Mouse (Mus musculus): ENCODE results near the gene Mesp2. TPM values are rescaled to one million over a fixed set of nuclear protein-coding genes. Genes with fewer than 3 reads are reported as not detected.

The Mesp2 gene
- polyA plus RNA-seq (2014; fragmentation: Nextera tagmentation; extraction: Ambion mirVana), result 0.55 and 1.2 TPM in 2 replicates

DNA sequence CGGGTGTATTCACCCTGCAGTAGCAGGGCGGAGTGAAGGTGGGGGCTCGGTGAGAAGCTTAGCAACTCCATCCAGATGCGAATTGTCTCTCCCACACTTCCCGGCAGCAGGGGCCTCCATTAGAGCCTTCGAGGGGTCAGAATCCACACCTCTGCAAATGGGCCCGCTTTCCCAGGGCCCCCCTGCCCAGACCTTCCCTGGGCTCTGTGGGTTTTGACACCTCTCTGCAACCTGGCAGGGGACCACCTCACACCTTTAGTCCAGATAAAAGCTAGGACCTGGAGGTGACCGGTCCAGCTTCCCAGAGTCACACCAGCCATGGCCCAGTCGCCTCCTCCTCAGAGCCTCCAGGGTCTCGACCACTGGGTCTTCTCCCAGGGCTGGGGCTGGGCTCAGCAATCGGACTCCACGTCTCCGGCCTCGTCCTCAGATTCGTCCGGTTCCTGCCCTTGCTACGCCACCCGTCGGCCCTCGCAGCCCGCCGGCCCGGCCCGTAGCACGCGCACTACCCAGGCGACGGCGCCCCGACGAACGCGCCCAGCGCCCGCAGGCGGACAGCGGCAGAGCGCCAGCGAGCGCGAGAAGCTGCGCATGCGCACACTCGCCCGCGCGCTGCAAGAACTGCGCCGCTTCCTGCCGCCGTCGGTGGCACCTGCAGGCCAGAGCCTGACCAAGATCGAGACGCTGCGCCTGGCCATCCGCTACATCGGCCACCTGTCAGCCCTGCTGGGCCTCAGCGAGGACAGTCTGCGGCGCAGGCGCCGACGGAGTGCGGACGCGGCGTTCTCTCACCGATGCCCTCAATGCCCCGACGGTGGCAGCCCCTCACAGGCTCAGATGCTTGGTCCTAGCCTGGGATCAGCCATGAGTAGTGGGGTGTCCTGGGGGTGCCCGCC, at the start of gene Mesp2:
Mesp2 (plus strand) TSS at position 117 of the 896 bp plus-strand sequence.
- Histone ChIP-seq H3K27me3 (ENCODE audit: control insufficient read depth, insufficient read depth, low read length) (peaks cover 6% of the 10 kb centered on the region; the same call in 1 of the 2 replicates), H3K4me3 (ENCODE audit: low read depth, low read length) (peak within 1 kb of the TSS; percentile 28), H3K27ac (ENCODE audit: low read length) (no peak within 1 kb of the TSS), H3K9me3 (ENCODE audit: control insufficient read depth, low read depth, low read length) (no peaks in the 10 kb centered on the region), H3K36me3 (ENCODE audit: control insufficient read depth, insufficient read depth, low read length) (no peaks in the 10 kb centered on the region), H3K9ac (replicated peaks; ENCODE audit: low read depth, low read length) (no peak within 1 kb of the TSS), H3K4me1 (ENCODE audit: control insufficient read depth, insufficient read depth, low read length) (peaks cover 6% of the 10 kb centered on the region; the same call in 1 of the 2 replicates), H3K4me2 (replicated peaks; ENCODE audit: low read depth, low read length) (peak within 1 kb of the TSS; percentile 64)
- 10% methylated on average over 69 of the region's 71 CpGs for WGBS
- peak; percentile 51; the same call in 1 of the 2 replicates for ATAC-seq (ENCODE audit: insufficient number of reproducible peaks, insufficient read depth, low FRiP score, low read depth)

DNA sequence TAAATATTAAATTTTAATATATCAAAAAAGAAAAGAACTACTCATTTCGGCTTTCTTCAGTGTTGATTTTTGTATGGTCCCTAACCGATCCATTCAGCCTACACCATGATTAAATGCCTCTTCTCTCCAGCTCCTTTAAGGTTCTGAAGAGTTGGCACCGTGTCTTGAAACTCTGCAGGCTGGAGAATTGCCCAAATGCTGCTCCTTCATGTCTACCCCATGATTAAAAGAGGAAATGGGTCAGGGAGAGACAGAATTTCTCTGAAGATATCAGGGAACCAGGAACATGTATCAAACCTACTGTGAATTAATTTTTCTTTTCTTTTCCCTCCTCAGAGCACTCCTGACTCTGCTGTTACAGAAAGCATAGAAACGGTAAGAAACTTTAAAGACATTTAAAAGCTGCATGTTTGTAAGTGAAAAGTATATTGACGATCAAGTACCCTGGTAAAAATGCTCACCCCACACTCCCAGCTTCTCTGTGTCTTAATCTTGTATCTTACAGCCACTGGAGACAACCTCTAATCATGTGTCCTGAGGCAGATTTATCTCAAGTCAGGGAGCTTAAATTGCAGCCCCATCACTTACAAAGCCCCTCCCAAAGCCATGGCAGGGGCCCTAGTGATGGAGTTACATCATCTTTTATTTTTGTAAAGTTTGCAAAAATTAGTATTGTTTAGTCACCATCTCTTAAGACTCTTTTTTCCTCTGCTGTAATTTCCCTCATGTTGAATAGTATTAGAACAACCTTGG, 49.2 kb upstream of the Mesp2 start:
- 77% methylated on average over 5 of the region's 5 CpGs for WGBS
- no peak for ATAC-seq (ENCODE audit: insufficient number of reproducible peaks, insufficient read depth, low FRiP score, low read depth)

DNA sequence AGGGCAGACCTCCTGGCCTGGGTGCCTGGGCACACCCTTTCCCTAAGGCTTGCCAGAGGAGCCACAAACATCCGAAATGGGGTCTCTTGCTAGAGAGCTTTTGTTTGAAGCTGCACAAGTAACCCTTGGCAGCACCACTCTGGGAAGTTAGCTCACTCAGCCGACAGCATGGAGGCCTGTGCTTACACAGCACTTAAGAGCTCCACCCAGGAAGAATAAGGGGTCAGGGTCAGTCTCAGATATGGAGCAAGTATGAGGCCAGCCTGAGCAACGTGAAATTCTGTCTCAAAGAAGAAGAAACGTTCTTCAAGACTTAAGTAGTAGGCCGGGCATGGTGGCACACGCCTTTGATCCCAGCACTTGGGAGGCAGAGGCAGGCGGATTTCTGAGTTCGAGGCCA, 48.4 kb upstream of the Mesp2 start:
- no peaks in the 10 kb centered on the region for H3K36me3 ChIP-seq (ENCODE audit: control insufficient read depth, insufficient read depth, low read length)
- no peaks in the 10 kb centered on the region for H3K9me3 ChIP-seq (ENCODE audit: control insufficient read depth, low read depth, low read length)
- no peak overlapping the region for H3K27ac ChIP-seq (ENCODE audit: low read length)
- ATAC-seq (ENCODE audit: insufficient number of reproducible peaks, insufficient read depth, low FRiP score, low read depth), result no peak
- no peaks in the 10 kb centered on the region for H3K4me1 ChIP-seq (ENCODE audit: control insufficient read depth, insufficient read depth, low read length)
- no peak overlapping the region for H3K9ac ChIP-seq (replicated peaks; ENCODE audit: low read depth, low read length)
- H3K4me3 ChIP-seq (ENCODE audit: low read depth, low read length), result no peak overlapping the region
- no peaks in the 10 kb centered on the region for H3K27me3 ChIP-seq (ENCODE audit: control insufficient read depth, insufficient read depth, low read length)
- 72% methylated on average over 8 of the region's 8 CpGs for WGBS
- H3K4me2 ChIP-seq (replicated peaks; ENCODE audit: low read depth, low read length), result no peak overlapping the region

More for the DNA sequence above, 49.2 kb upstream of the Mesp2 start:
- Histone ChIP-seq H3K4me2 (replicated peaks; ENCODE audit: low read depth, low read length) (no peak overlapping the region), H3K36me3 (ENCODE audit: control insufficient read depth, insufficient read depth, low read length) (no peaks in the 10 kb centered on the region), H3K9me3 (ENCODE audit: control insufficient read depth, low read depth, low read length) (no peaks in the 10 kb centered on the region), H3K27me3 (ENCODE audit: control insufficient read depth, insufficient read depth, low read length) (no peaks in the 10 kb centered on the region), H3K27ac (ENCODE audit: low read length) (no peak overlapping the region), H3K4me3 (ENCODE audit: low read depth, low read length) (no peak overlapping the region), H3K9ac (replicated peaks; ENCODE audit: low read depth, low read length) (no peak overlapping the region), H3K4me1 (ENCODE audit: control insufficient read depth, insufficient read depth, low read length) (no peaks in the 10 kb centered on the region)

DNA sequence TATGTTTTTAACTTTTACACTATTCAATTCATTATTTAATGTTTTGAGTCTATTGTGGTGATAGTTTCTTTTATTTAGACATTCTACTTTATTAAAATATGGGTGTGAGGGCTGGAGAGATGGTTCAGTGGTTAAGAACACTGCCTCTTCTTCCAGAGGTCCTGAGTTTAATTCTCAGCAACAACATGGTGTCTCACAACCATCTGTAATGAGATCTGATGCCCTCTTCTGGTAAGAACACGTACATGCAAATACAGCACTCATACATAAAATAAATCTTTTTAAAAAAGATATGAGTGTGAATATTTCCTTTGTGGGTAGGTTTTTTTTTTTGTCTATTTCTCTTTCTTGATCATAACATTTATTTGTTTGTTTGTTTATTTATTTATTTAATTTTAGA, 44.5 kb upstream of the Mesp2 start:
- no peak overlapping the region for H3K27ac ChIP-seq (ENCODE audit: low read length)
- H3K36me3 ChIP-seq (ENCODE audit: control insufficient read depth, insufficient read depth, low read length), result no peaks in the 10 kb centered on the region
- 45% methylated on average over 1 of the region's 1 CpGs for WGBS
- H3K4me2 ChIP-seq (replicated peaks; ENCODE audit: low read depth, low read length), result no peak overlapping the region
- H3K9me3 ChIP-seq (ENCODE audit: control insufficient read depth, low read depth, low read length), result no peaks in the 10 kb centered on the region
- H3K4me1 ChIP-seq (ENCODE audit: control insufficient read depth, insufficient read depth, low read length), result no peaks in the 10 kb centered on the region
- H3K27me3 ChIP-seq (ENCODE audit: control insufficient read depth, insufficient read depth, low read length), result no peaks in the 10 kb centered on the region
- no peak overlapping the region for H3K4me3 ChIP-seq (ENCODE audit: low read depth, low read length)
- no peak overlapping the region for H3K9ac ChIP-seq (replicated peaks; ENCODE audit: low read depth, low read length)
- ATAC-seq (ENCODE audit: insufficient number of reproducible peaks, insufficient read depth, low FRiP score, low read depth), result no peak

DNA sequence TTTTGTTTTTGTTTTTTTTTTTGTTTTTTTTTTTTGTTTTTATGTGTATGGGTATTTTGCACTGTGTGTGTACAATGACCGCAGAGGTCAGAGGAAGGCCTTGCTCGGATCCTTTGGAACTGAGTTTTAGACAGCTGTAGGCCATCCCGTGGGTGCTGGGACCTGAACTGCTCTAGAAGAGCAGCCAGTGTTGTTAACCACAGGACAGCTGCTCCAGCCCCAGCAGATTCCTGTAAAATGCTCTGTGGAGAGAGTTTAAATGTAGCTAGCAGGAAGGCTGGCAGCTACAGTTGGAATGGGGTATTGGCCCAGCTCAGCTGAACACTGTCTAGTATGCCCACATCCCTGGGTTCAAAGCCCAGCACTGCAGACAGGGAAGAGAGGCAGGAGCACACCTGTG, 40.9 kb upstream of the Mesp2 start:
- Histone ChIP-seq H3K9ac (replicated peaks; ENCODE audit: low read depth, low read length) (no peak overlapping the region), H3K27ac (ENCODE audit: low read length) (no peak overlapping the region), H3K36me3 (ENCODE audit: control insufficient read depth, insufficient read depth, low read length) (no peaks in the 10 kb centered on the region), H3K9me3 (ENCODE audit: control insufficient read depth, low read depth, low read length) (no peaks in the 10 kb centered on the region), H3K4me3 (ENCODE audit: low read depth, low read length) (no peak overlapping the region), H3K4me1 (ENCODE audit: control insufficient read depth, insufficient read depth, low read length) (no peaks in the 10 kb centered on the region), H3K4me2 (replicated peaks; ENCODE audit: low read depth, low read length) (no peak overlapping the region), H3K27me3 (ENCODE audit: control insufficient read depth, insufficient read depth, low read length) (no peaks in the 10 kb centered on the region)
- 86% methylated on average over 3 of the region's 3 CpGs for WGBS
- ATAC-seq (ENCODE audit: insufficient number of reproducible peaks, insufficient read depth, low FRiP score, low read depth), result no peak

DNA sequence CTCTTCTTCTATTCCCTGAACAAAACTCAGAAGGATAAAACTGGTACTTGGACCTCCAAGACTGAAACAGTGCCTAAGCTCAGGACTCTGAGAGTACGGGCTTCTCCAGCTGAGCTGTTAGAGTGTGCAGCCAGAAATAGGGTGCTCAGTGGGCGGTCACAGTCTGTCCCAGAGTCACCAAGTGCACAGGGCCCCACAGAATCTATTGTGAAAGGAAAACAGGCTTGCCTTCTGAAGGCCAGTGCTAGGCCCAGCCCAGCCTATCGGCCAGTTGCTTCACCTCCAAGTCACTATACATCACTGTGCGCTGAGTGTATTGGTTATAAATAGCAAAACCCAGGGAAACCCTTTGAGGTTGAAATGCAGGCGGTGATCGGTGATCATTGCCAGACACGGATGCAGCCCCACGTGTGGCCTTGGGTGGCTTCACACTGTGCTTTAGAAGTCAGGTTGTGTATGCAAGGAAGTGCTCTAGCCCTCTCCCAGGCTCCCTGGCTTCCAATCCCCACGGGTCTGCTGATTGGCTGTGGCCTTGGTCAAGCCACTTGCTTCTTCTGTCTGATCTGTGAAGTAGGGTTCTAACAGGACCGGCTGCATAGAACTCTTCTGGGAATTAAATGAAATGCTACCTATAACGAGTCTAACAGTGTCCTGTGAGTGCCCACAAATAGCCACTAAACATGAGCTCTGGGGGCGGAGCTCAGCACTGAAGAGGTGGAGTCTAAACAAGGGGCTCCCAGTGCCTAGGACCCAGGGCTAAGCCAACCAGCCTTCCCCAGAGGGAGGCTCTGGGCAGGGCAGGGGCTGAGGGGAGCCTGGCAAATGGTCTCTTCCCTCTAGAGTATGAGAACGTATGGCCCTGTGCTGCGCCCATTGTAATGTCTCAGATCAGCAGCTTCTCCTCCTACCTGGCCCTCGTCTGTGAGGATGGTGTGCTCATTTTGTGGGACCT, 38.7 kb upstream of the Mesp2 start:
- ATAC-seq (ENCODE audit: insufficient number of reproducible peaks, insufficient read depth, low FRiP score, low read depth), result no peak
- WGBS, result 46% methylated on average over 15 of the region's 15 CpGs

DNA sequence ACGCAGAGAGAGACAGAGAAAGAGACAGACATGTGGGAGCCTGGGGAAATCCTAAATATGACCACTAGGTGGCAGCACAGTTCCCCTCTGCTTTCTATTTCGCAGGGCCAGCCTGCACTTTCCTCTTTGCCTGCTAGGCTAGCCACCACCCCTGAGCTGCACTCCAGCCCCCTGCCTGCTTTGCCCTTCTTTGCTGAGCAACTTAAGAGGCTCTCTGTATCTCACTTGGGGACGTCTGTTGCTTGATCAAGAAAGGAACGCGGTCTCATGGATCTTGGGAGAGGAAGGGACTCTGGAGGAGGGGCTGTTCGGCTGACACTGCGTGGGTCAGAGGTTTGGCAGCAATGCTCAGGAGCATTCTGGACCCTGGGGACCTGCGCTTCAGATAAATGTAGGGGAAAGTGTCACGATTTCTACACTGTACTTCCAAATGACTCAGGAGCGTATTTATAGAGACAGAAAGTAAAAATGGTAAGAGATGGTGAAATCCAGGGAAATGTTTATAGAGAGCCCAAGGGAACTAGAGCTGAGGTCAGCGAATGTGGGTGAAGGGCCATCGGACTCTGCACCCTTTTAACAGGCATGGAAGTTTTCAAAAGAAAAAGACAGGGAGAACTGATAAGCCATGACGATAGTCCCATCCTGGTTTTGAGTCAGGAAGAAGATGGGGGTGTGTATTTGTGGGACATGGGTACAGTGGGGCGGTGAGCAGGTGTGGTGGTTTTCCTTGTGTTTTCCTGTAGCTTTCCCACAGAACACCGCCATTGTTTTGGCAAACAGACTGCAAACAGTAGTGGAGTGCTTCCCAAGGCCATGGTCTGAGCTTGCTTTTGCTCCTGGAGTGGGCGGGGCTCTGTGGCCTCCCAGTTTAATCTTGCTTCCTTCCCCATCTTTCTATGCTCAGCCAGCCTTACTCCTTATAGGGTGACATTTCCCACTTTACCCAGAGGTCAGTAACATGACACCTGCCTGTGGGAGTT, 29.6 kb upstream of the Mesp2 start:
- H3K4me3 ChIP-seq (ENCODE audit: low read depth, low read length), result no peak overlapping the region; the same call in 1 of the 2 replicates
- H3K36me3 ChIP-seq (ENCODE audit: control insufficient read depth, insufficient read depth, low read length), result no peaks in the 10 kb centered on the region
- no peaks in the 10 kb centered on the region for H3K27me3 ChIP-seq (ENCODE audit: control insufficient read depth, insufficient read depth, low read length)
- no peak overlapping the region for H3K9ac ChIP-seq (replicated peaks; ENCODE audit: low read depth, low read length)
- H3K9me3 ChIP-seq (ENCODE audit: control insufficient read depth, low read depth, low read length), result no peaks in the 10 kb centered on the region
- 0 out of 2 replicates have a peak, but pooled peaks have one; percentile 61 for ATAC-seq (ENCODE audit: insufficient number of reproducible peaks, insufficient read depth, low FRiP score, low read depth)
- 0 out of 2 replicates have a peak, but pooled peaks cover 4% of the 10 kb centered on the region for H3K4me1 ChIP-seq (ENCODE audit: control insufficient read depth, insufficient read depth, low read length)
- peak overlapping the region; percentile 40; the same call in 1 of the 2 replicates for H3K4me2 ChIP-seq (replicated peaks; ENCODE audit: low read depth, low read length)
- H3K27ac ChIP-seq (ENCODE audit: low read length), result no peak overlapping the region
- WGBS, result 19% methylated on average over 16 of the region's 16 CpGs

More for the DNA sequence above, 38.7 kb upstream of the Mesp2 start:
- Histone ChIP-seq H3K4me2 (replicated peaks; ENCODE audit: low read depth, low read length) (no peak overlapping the region), H3K9ac (replicated peaks; ENCODE audit: low read depth, low read length) (no peak overlapping the region), H3K36me3 (ENCODE audit: control insufficient read depth, insufficient read depth, low read length) (no peaks in the 10 kb centered on the region), H3K4me3 (ENCODE audit: low read depth, low read length) (no peak overlapping the region), H3K9me3 (ENCODE audit: control insufficient read depth, low read depth, low read length) (no peaks in the 10 kb centered on the region), H3K27ac (ENCODE audit: low read length) (no peak overlapping the region), H3K27me3 (ENCODE audit: control insufficient read depth, insufficient read depth, low read length) (no peaks in the 10 kb centered on the region), H3K4me1 (ENCODE audit: control insufficient read depth, insufficient read depth, low read length) (no peaks in the 10 kb centered on the region)

Data from stomach, embryonic 14.5 days (tissue).